Mouse (Mus musculus) limb, embryonic 11.5 days (tissue): ENCODE results near the gene Zxdc. TPM values are rescaled to one million over a fixed set of nuclear protein-coding genes. Genes with fewer than 3 reads are reported as not detected.
A peak's percentile ranks its signal among the peaks of the same experiment; 100 is the strongest.

Source experiments
- ATAC-seq: fragments of 200-750 bp; cut with Nextera tagmentation; 2 replicates; pipeline ENCODE4 v1.8.0; 2017; ENCODE audit warnings: low read depth; ENCODE audit not compliant: insufficient number of reproducible peaks, low FRiP score, low TSS enrichment
- DNase-seq: peaks from one replicate; pipeline ENCODE4 v3.0.0-alpha.2; 2015; ENCODE audit warnings: low spot score
- H3K27ac ChIP-seq: fragments of 300-500 bp; sonication (generic); replicated peaks from 2 replicates; pipeline ENCODE4 v1.5.1; 2014; ENCODE audit warnings: low read depth, mild to moderate bottlenecking, low read length
- H3K27me3 ChIP-seq: fragments of 300-500 bp; sonication (generic); 2 replicates; pipeline ENCODE4 v1.6.1; 2014; ENCODE audit warnings: mild to moderate bottlenecking, low read length, mixed read lengths; ENCODE audit not compliant: control insufficient read depth, insufficient read depth
- H3K36me3 ChIP-seq: fragments of 300-500 bp; sonication (generic); 2 replicates; pipeline ENCODE4 v1.6.1; 2014; ENCODE audit warnings: mild to moderate bottlenecking, low read length, moderate library complexity, mixed read lengths; ENCODE audit not compliant: control insufficient read depth, insufficient read depth
- H3K4me1 ChIP-seq: fragments of 300-500 bp; sonication (generic); 2 replicates; pipeline ENCODE4 v1.6.1; 2014; ENCODE audit warnings: low read length, mixed read lengths; ENCODE audit not compliant: control insufficient read depth, insufficient read depth
- H3K4me2 ChIP-seq: fragments of 300-500 bp; sonication (generic); 2 replicates; pipeline ENCODE4 v1.6.1; 2014; ENCODE audit warnings: low read depth, mild to moderate bottlenecking, moderate library complexity; ENCODE audit not compliant: severe bottlenecking
- H3K4me3 ChIP-seq: fragments of 300-500 bp; sonication (generic); 2 replicates; pipeline ENCODE4 v1.5.1; 2014; ENCODE audit warnings: low read depth, low read length
- H3K9ac ChIP-seq: fragments of 300-500 bp; sonication (generic); 2 replicates; pipeline ENCODE4 v1.6.1; 2014; ENCODE audit warnings: mild to moderate bottlenecking, low read length
- H3K9me3 ChIP-seq: fragments of 300-500 bp; sonication (generic); 2 replicates; pipeline ENCODE4 v1.6.1; 2016; ENCODE audit warnings: low read length; ENCODE audit not compliant: control insufficient read depth
- WGBS: fragments of 180-500 bp; shearing (Covaris S2); extraction: QIAGEN DNeasy Blood & Tissue Kit; methylation state at CpG from one replicate; pipeline ENCODE4 v1.1.7; 2014; 5-methylcytosine and 5-hydroxymethylcytosine counted together
- polyA plus RNA-seq: library from polyadenylated mRNA; unstranded; fragments of >200 nt; fragmentation: Nextera tagmentation; extraction: Ambion mirVana; gene quantifications from 2 replicates; pipeline ENCODE4 v1.2.1, GENCODE M21; 2014

Zxdc gene
- polyA plus RNA-seq, 1 experiment from 2014 or later, result 8.1 TPM

GRCm38 (mm10) chr6:90393948-90394347, 24.7 kb downstream of the Zxdc start:
- Histone ChIP-seq H3K4me2 (no peak overlapping the region), H3K9me3 (no peaks in the 10 kb centered on the region), H3K36me3 (no peaks in the 10 kb centered on the region; the same call in 1 of the 2 replicates), H3K27ac (no peak overlapping the region), H3K4me3 (no peak overlapping the region), H3K27me3 (no peaks in the 10 kb centered on the region), H3K9ac (no peak overlapping the region), H3K4me1 (no peaks in the 10 kb centered on the region)
- DNase-seq (no peak), ATAC-seq (no peak)
- WGBS, result 60% methylated on average over 3 of the region's 3 CpGs

- no peak overlapping the region for H3K4me2 ChIP-seq
- no peak overlapping the region for H3K4me3 ChIP-seq
- no peaks in the 10 kb centered on the region for H3K27me3 ChIP-seq
- 87% methylated on average over 2 of the region's 2 CpGs for WGBS
- H3K9ac ChIP-seq, result no peak overlapping the region
- no peaks in the 10 kb centered on the region for H3K9me3 ChIP-seq
- no peak overlapping the region for H3K27ac ChIP-seq
- ATAC-seq (no peak), DNase-seq (no peak)
- H3K36me3 ChIP-seq, result no peaks in the 10 kb centered on the region; the same call in 1 of the 2 replicates
- H3K4me1 ChIP-seq, result no peaks in the 10 kb centered on the region
These were observed 26.5 kb downstream of the Zxdc start for GRCm38 (mm10) chr6:90395751-90396150.

- no peak for ATAC-seq
- no peaks in the 10 kb centered on the region for H3K9me3 ChIP-seq
- DNase-seq, result no peak
- no peaks in the 10 kb centered on the region for H3K4me1 ChIP-seq
- H3K9ac ChIP-seq, result no peak overlapping the region
- no peak overlapping the region for H3K27ac ChIP-seq
- WGBS, result 92% methylated on average over 3 of the region's 3 CpGs
- H3K4me2 ChIP-seq, result no peak overlapping the region
- H3K27me3 ChIP-seq, result no peaks in the 10 kb centered on the region
- H3K36me3 ChIP-seq, result no peaks in the 10 kb centered on the region; the same call in 1 of the 2 replicates
- H3K4me3 ChIP-seq, result no peak overlapping the region
These were observed 28.0 kb downstream of the Zxdc start for GRCm38 (mm10) chr6:90397291-90397690.

- Histone ChIP-seq H3K4me3 (no peak overlapping the region), H3K9me3 (no peaks in the 10 kb centered on the region), H3K4me2 (no peak overlapping the region), H3K27ac (no peak overlapping the region), H3K9ac (no peak overlapping the region), H3K27me3 (no peaks in the 10 kb centered on the region), H3K4me1 (no peaks in the 10 kb centered on the region), H3K36me3 (no peaks in the 10 kb centered on the region)
- ATAC-seq, result no peak
- DNase-seq, result no peak
These were observed 39.3 kb downstream of the Zxdc start for GRCm38 (mm10) chr6:90408632-90409031.

GRCm38 (mm10) chr6:90410972-90411371, 41.7 kb downstream of the Zxdc start:
- H3K4me2 ChIP-seq, result no peak overlapping the region
- ATAC-seq (no peak), DNase-seq (no peak)
- H3K27ac ChIP-seq, result no peak overlapping the region
- no peak overlapping the region for H3K4me3 ChIP-seq
- no peaks in the 10 kb centered on the region for H3K4me1 ChIP-seq
- no peak overlapping the region for H3K9ac ChIP-seq
- no peaks in the 10 kb centered on the region for H3K27me3 ChIP-seq
- 79% methylated on average over 1 of the region's 1 CpGs for WGBS
- no peaks in the 10 kb centered on the region for H3K36me3 ChIP-seq
- H3K9me3 ChIP-seq, result no peaks in the 10 kb centered on the region

- H3K4me3 ChIP-seq, result no peak overlapping the region
These were observed 42.6 kb downstream of the Zxdc start for GRCm38 (mm10) chr6:90411926-90412325.

GRCm38 (mm10) chr6:90422565-90422964, 53.3 kb downstream of the Zxdc start:
- Histone ChIP-seq H3K27ac (no peak overlapping the region), H3K9ac (0 out of 2 replicates have a peak overlapping the region, but pooled peaks have one; percentile 22)
- ATAC-seq, result peak; percentile 56; the same call in 1 of the 2 replicates

More at GRCm38 (mm10) chr6:90411926-90412325, 42.6 kb downstream of the Zxdc start:
- ATAC-seq (no peak), DNase-seq (no peak)
- no peaks in the 10 kb centered on the region for H3K4me1 ChIP-seq
- H3K27ac ChIP-seq, result no peak overlapping the region
- H3K27me3 ChIP-seq, result no peaks in the 10 kb centered on the region
- no peaks in the 10 kb centered on the region for H3K36me3 ChIP-seq
- H3K9me3 ChIP-seq, result no peaks in the 10 kb centered on the region
- no peak overlapping the region for H3K9ac ChIP-seq
- no peak overlapping the region for H3K4me2 ChIP-seq
- WGBS, result 81% methylated on average over 7 of the region's 7 CpGs

GRCm38 (mm10) chr6:90425361-90425760, 56.1 kb downstream of the Zxdc start:
- Histone ChIP-seq H3K4me1 (no peaks in the 10 kb centered on the region), H3K36me3 (no peaks in the 10 kb centered on the region), H3K9me3 (no peaks in the 10 kb centered on the region), H3K9ac (no peak overlapping the region), H3K27me3 (no peaks in the 10 kb centered on the region), H3K4me3 (no peak overlapping the region), H3K27ac (no peak overlapping the region), H3K4me2 (no peak overlapping the region)
- DNase-seq, result no peak
- no peak for ATAC-seq
- 83% methylated on average over 3 of the region's 3 CpGs for WGBS

More at GRCm38 (mm10) chr6:90422565-90422964, 53.3 kb downstream of the Zxdc start:
- WGBS, result 7% methylated on average over 14 of the region's 14 CpGs
- Histone ChIP-seq H3K4me3 (no peak overlapping the region), H3K27me3 (no peaks in the 10 kb centered on the region), H3K9me3 (no peaks in the 10 kb centered on the region), H3K4me1 (0 out of 2 replicates have a peak, but pooled peaks cover 4% of the 10 kb centered on the region), H3K4me2 (peak overlapping the region; percentile 36), H3K36me3 (no peaks in the 10 kb centered on the region)
- DNase-seq, result peak; percentile 86

- H3K4me3 ChIP-seq, result no peak overlapping the region
- DNase-seq, result no peak
- no peaks in the 10 kb centered on the region for H3K9me3 ChIP-seq
- ATAC-seq, result no peak
- H3K27ac ChIP-seq, result no peak overlapping the region
- no peaks in the 10 kb centered on the region for H3K4me1 ChIP-seq
- no peak overlapping the region for H3K9ac ChIP-seq
- no peak overlapping the region for H3K4me2 ChIP-seq
- WGBS, result 92% methylated on average over 4 of the region's 4 CpGs
- H3K36me3 ChIP-seq, result no peaks in the 10 kb centered on the region
- H3K27me3 ChIP-seq, result no peaks in the 10 kb centered on the region
These were observed 56.7 kb downstream of the Zxdc start for GRCm38 (mm10) chr6:90426003-90426402.
